Mouse (Mus musculus): ENCODE results near the gene Grap. TPM values are rescaled to one million over a fixed set of nuclear protein-coding genes. Genes with fewer than 3 reads are reported as not detected.

Gene Grap
- polyA plus RNA-seq, 1 experiment from 2014 or later = 4.8 TPM

GRCm38 (mm10) chr11:61673686-61674085 is 20.6 kb downstream of the Grap start:
- peaks cover 7% of the 10 kb centered on the region for H3K4me1 ChIP-seq (replicated peaks)
- no peak overlapping the region for H3K9ac ChIP-seq
- DNase-seq (no peak), ATAC-seq (ENCODE audit: low read depth) (no peak)
- no peak overlapping the region for H3K27ac ChIP-seq
- H3K4me3 ChIP-seq (replicated peaks) = no peak overlapping the region
- H3K27me3 ChIP-seq = peaks cover 32% of the 10 kb centered on the region
- H3K9me3 ChIP-seq (replicated peaks) = no peaks in the 10 kb centered on the region
- no peaks in the 10 kb centered on the region for H3K36me3 ChIP-seq
- 39% methylated on average over 8 of the region's 8 CpGs for WGBS (ENCODE audit: insufficient replicate concordance)
- H3K4me2 ChIP-seq = no peak overlapping the region

- H3K9me3 ChIP-seq (replicated peaks) = no peaks in the 10 kb centered on the region
- no peak for ATAC-seq (ENCODE audit: low read depth)
- no peak for DNase-seq
- peaks cover 7% of the 10 kb centered on the region for H3K4me1 ChIP-seq (replicated peaks)
- H3K27me3 ChIP-seq = peaks cover 36% of the 10 kb centered on the region
- no peak overlapping the region for H3K4me3 ChIP-seq (replicated peaks)
- no peak overlapping the region for H3K4me2 ChIP-seq
- WGBS (ENCODE audit: insufficient replicate concordance) = 43% methylated on average over 19 of the region's 19 CpGs
- no peak overlapping the region for H3K27ac ChIP-seq
- H3K36me3 ChIP-seq = no peaks in the 10 kb centered on the region
- no peak overlapping the region for H3K9ac ChIP-seq
Observed at GRCm38 (mm10) chr11:61674151-61674838, 21.2 kb downstream of the Grap start.

- no peak for ATAC-seq (ENCODE audit: low read depth)
- no peak overlapping the region for H3K9ac ChIP-seq
Observed at GRCm38 (mm10) chr11:61674839-61675159, 21.7 kb downstream of the Grap start.

DNA sequence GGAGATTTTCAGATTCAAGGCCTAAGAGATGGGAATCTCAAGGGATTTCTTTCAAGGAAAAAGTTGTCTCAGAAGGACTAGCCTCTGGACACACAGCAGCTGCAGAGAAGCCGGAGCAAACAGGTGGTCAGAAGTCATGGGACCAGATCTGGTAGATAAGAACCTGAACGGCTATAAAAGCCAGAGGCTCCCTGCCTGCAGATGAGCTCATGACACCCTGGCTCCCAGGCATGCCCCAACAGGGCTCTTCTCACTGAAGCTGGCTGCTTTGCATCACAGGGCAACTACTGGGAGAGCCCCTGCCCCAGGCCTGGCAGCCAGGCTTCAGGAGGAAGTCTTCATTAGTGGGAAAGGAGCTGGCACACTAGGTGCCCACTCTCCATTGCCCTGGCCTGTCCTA is 22.3 kb downstream of the Grap start:
- no peak overlapping the region for H3K27ac ChIP-seq
- H3K9ac ChIP-seq = no peak overlapping the region
- no peaks in the 10 kb centered on the region for H3K9me3 ChIP-seq (replicated peaks)
- 42% methylated on average over 2 of the region's 2 CpGs for WGBS (ENCODE audit: insufficient replicate concordance)
- H3K4me2 ChIP-seq = no peak overlapping the region
- no peaks in the 10 kb centered on the region for H3K36me3 ChIP-seq
- ATAC-seq (ENCODE audit: low read depth) = no peak
- H3K27me3 ChIP-seq = peaks cover 46% of the 10 kb centered on the region
- H3K4me1 ChIP-seq (replicated peaks) = peaks cover 7% of the 10 kb centered on the region
- no peak overlapping the region for H3K4me3 ChIP-seq (replicated peaks)
- no peak for DNase-seq

More at GRCm38 (mm10) chr11:61674839-61675159, 21.7 kb downstream of the Grap start:
- Histone ChIP-seq H3K27me3 (peaks cover 41% of the 10 kb centered on the region), H3K4me2 (no peak overlapping the region), H3K4me1 (replicated peaks) (peaks cover 7% of the 10 kb centered on the region), H3K36me3 (no peaks in the 10 kb centered on the region), H3K4me3 (replicated peaks) (no peak overlapping the region), H3K27ac (no peak overlapping the region), H3K9me3 (replicated peaks) (no peaks in the 10 kb centered on the region)
- 11% methylated on average over 8 of the region's 8 CpGs for WGBS (ENCODE audit: insufficient replicate concordance)
- DNase-seq = no peak

- H3K9ac ChIP-seq = no peak overlapping the region
- no peak overlapping the region for H3K4me2 ChIP-seq
- H3K4me1 ChIP-seq (replicated peaks) = peaks cover 7% of the 10 kb centered on the region
- H3K27ac ChIP-seq = no peak overlapping the region
- ATAC-seq (ENCODE audit: low read depth) (no peak), DNase-seq (no peak)
- no peaks in the 10 kb centered on the region for H3K9me3 ChIP-seq (replicated peaks)
- 66% methylated on average over 7 of the region's 7 CpGs for WGBS (ENCODE audit: insufficient replicate concordance)
- peaks cover 49% of the 10 kb centered on the region for H3K27me3 ChIP-seq
- H3K36me3 ChIP-seq = no peaks in the 10 kb centered on the region
- H3K4me3 ChIP-seq (replicated peaks) = no peak overlapping the region
Observed at GRCm38 (mm10) chr11:61676216-61676854, 23.3 kb downstream of the Grap start.

- Histone ChIP-seq H3K4me3 (replicated peaks) (no peak overlapping the region), H3K27me3 (peaks cover 52% of the 10 kb centered on the region), H3K36me3 (no peaks in the 10 kb centered on the region), H3K4me2 (no peak overlapping the region), H3K4me1 (replicated peaks) (peaks cover 5% of the 10 kb centered on the region), H3K27ac (no peak overlapping the region), H3K9ac (no peak overlapping the region), H3K9me3 (replicated peaks) (no peaks in the 10 kb centered on the region)
- 60% methylated on average over 4 of the region's 4 CpGs for WGBS (ENCODE audit: insufficient replicate concordance)
- ATAC-seq (ENCODE audit: low read depth) (no peak), DNase-seq (no peak)
Observed at GRCm38 (mm10) chr11:61677709-61678108, 24.6 kb downstream of the Grap start.

- no peak for ATAC-seq (ENCODE audit: low read depth)
- peaks cover 46% of the 10 kb centered on the region for H3K27me3 ChIP-seq
Observed at GRCm38 (mm10) chr11:61679091-61679866, 26.2 kb downstream of the Grap start.

DNA sequence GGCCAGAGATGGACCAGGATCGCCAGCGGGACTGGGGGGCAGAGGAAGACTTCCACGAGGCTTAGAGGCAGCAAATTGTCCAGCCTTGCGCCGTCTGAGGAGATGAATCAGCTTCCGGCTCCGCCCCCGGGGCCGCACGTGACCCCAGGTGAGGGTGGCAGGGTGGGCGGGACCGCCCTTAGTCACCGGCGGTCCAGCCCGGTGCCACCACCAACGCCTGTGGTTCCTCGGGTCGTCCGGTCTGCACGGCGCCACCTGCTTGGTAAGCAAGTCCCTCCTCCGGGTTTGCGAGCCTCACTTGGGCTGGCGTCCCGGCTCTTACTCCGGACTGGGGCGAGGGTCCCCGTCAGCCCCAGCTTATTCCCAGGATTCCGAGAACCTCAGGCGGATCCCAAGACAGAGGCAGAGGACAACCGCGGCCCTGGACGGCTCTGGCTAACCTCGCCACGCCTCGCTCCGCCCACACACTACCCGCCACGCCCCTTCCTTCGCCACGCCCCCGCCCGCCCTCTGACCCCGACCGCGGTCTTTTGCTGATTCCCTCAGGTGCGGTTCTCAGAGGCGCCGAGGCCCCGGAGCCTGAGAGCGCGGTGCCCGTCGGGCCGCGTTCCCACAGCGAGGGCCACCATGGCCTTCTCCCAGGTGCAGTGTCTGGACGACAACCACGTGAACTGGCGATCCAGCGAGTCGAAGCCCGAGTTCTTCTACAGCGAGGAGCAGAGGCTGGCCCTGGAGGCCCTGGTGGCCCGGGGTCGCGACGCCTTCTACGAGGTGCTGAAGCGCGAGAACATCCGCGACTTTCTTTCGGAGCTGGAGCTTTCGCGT is 31.1 kb downstream of the Grap start, which contains the start of gene Fam83g:
Gene Fam83g (plus strand): TSS at position 185 of the 825 bp plus-strand sequence.
- 1% methylated on average over 76 of the region's 76 CpGs for WGBS (ENCODE audit: insufficient replicate concordance)
- DNase-seq = peak; percentile 78
- H3K4me1 ChIP-seq (replicated peaks) = peaks cover 59% of the 10 kb centered on the region
- H3K27me3 ChIP-seq = peaks cover 28% of the 10 kb centered on the region
- peak within 1 kb of the TSS; percentile 87 for H3K27ac ChIP-seq
- H3K9ac ChIP-seq = peak within 1 kb of the TSS; percentile 84
- H3K36me3 ChIP-seq = 0 out of 2 replicates have a peak, but pooled peaks cover 8% of the 10 kb centered on the region
- peak within 1 kb of the TSS; percentile 91 for H3K4me2 ChIP-seq
- no peaks in the 10 kb centered on the region for H3K9me3 ChIP-seq (replicated peaks)
- peak; percentile 79 for ATAC-seq (ENCODE audit: low read depth)
- H3K4me3 ChIP-seq (replicated peaks) = peak within 1 kb of the TSS; percentile 75

More at GRCm38 (mm10) chr11:61679091-61679866, 26.2 kb downstream of the Grap start:
- no peak overlapping the region for H3K4me2 ChIP-seq
- no peaks in the 10 kb centered on the region for H3K9me3 ChIP-seq (replicated peaks)
- H3K4me3 ChIP-seq (replicated peaks) = no peak overlapping the region
- no peaks in the 10 kb centered on the region for H3K36me3 ChIP-seq
- whole genome bisulfite sequencing (ENCODE audit: insufficient replicate concordance) = 53% methylated on average over 4 of the region's 4 CpGs
- no peak for DNase-seq
- H3K9ac ChIP-seq = no peak overlapping the region
- H3K4me1 ChIP-seq (replicated peaks) = peaks cover 16% of the 10 kb centered on the region
- no peak overlapping the region for H3K27ac ChIP-seq

- Histone ChIP-seq H3K27ac (peak overlapping the region; percentile 87), H3K27me3 (peaks cover 19% of the 10 kb centered on the region), H3K36me3 (0 out of 2 replicates have a peak, but pooled peaks cover 8% of the 10 kb centered on the region), H3K9me3 (replicated peaks) (no peaks in the 10 kb centered on the region), H3K9ac (peak overlapping the region; percentile 84), H3K4me1 (replicated peaks) (peaks cover 68% of the 10 kb centered on the region), H3K4me2 (peak overlapping the region; percentile 91), H3K4me3 (replicated peaks) (peak overlapping the region; percentile 75)
- DNase-seq = peak; percentile 10
- 38% methylated on average over 8 of the region's 8 CpGs for WGBS (ENCODE audit: insufficient replicate concordance)
- no peak for ATAC-seq (ENCODE audit: low read depth)
Observed at GRCm38 (mm10) chr11:61685119-61685725, 32.2 kb downstream of the Grap start.

DNA sequence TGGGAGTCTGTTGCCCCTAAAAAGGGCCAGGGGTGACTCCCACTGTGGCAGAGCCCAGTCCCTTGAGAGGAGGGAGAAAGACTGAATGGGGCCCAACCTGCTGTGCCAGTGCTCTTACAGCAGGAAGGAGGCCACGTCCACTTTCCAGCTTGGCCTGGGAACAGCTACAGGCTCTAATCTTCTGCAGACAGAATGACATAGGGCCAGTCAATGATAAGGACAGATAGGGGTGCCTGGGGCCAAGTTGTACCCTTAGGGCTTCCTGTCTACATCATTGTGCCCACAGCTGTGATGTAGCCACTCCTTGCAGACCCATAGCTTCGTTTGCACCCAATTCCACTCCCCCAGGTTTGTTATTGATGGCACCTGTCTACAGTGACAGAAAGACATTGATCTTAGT is 33.1 kb downstream of the Grap start:
- Histone ChIP-seq H3K27me3 (peaks cover 15% of the 10 kb centered on the region), H3K4me2 (peak overlapping the region; percentile 91), H3K9ac (peak overlapping the region; percentile 84), H3K27ac (peak overlapping the region; percentile 87), H3K4me1 (replicated peaks) (peaks cover 68% of the 10 kb centered on the region), H3K4me3 (replicated peaks) (peak overlapping the region; percentile 75), H3K9me3 (replicated peaks) (no peaks in the 10 kb centered on the region), H3K36me3 (peaks cover 10% of the 10 kb centered on the region; the same call in 1 of the 2 replicates)
- peak; percentile 84 for ATAC-seq (ENCODE audit: low read depth)
- 9% methylated on average over 2 of the region's 2 CpGs for WGBS (ENCODE audit: insufficient replicate concordance)
- DNase-seq = peak; percentile 69

Measured in liver, embryonic 13.5 days (tissue).